Mouse (Mus musculus) midbrain, embryonic 13.5 days (tissue): ENCODE measurements around the gene Gm20521. TPM values are rescaled to one million over a fixed set of nuclear protein-coding genes. Genes with fewer than 3 reads are reported as not detected.
A peak's percentile ranks its signal among the peaks of the same experiment; 100 is the strongest.

ENCODE experiments used
- ATAC-seq: fragments of 200-750 bp; cut with Nextera tagmentation; 2 replicates; pipeline ENCODE4 v1.8.0; 2017; ENCODE audit warnings: mild to moderate bottlenecking, moderate TSS enrichment, moderate library complexity
- H3K27ac ChIP-seq: fragments of 300-500 bp; sonication (generic); 2 replicates; pipeline ENCODE4 v1.5.1; 2015; ENCODE audit warnings: inconsistent platforms, mild to moderate bottlenecking, moderate library complexity
- H3K27me3 ChIP-seq: fragments of 300-500 bp; sonication (generic); 2 replicates; pipeline ENCODE4 v1.6.1; 2015; ENCODE audit warnings: mild to moderate bottlenecking, inconsistent platforms
- H3K36me3 ChIP-seq: fragments of 300-500 bp; sonication (generic); 2 replicates; pipeline ENCODE4 v1.6.1; 2015; ENCODE audit warnings: mild to moderate bottlenecking, inconsistent platforms
- H3K4me1 ChIP-seq: fragments of 300-500 bp; sonication (generic); replicated peaks from 2 replicates; pipeline ENCODE4 v1.6.1; 2015; ENCODE audit warnings: inconsistent platforms
- H3K4me2 ChIP-seq: fragments of 300-500 bp; sonication (generic); replicated peaks from 2 replicates; pipeline ENCODE4 v1.6.1; 2015; ENCODE audit warnings: moderate library complexity, mild to moderate bottlenecking, inconsistent platforms
- H3K4me3 ChIP-seq: fragments of 300-500 bp; sonication (generic); replicated peaks from 2 replicates; pipeline ENCODE4 v1.5.1; 2015; ENCODE audit warnings: mild to moderate bottlenecking, inconsistent platforms
- H3K9ac ChIP-seq: fragments of 300-500 bp; sonication (generic); replicated peaks from 2 replicates; pipeline ENCODE4 v1.6.1; 2015; ENCODE audit warnings: mild to moderate bottlenecking, inconsistent platforms
- H3K9me3 ChIP-seq: fragments of 300-500 bp; sonication (generic); 2 replicates; pipeline ENCODE4 v1.6.1; 2016; ENCODE audit warnings: mild to moderate bottlenecking, inconsistent platforms
- WGBS: fragments of 180-500 bp; shearing (Covaris S2); methylation state at CpG from one replicate; pipeline ENCODE4 v1.1.7; 2015; 5-methylcytosine and 5-hydroxymethylcytosine counted together
- polyA plus RNA-seq: library from polyadenylated mRNA; unstranded; fragments of >200 nt; fragmentation: Nextera tagmentation; extraction: Ambion mirVana; gene quantifications from 2 replicates; pipeline ENCODE4 v1.2.1, GENCODE M21; 2015

The Gm20521 gene
- 0.18 TPM in 1 of 2 replicates, not detected in the other for polyA plus RNA-seq

GRCm38 (mm10) chr14:54883154-54884021 lies at the start of gene Gm20521, which contains the start of gene Bcl2l2:
Gene Gm20521, plus strand, starts transcription at chr14:54883441.
Gene Bcl2l2, plus strand, starts transcription at chr14:54883377.
- peak; percentile 89 for ATAC-seq

DNA sequence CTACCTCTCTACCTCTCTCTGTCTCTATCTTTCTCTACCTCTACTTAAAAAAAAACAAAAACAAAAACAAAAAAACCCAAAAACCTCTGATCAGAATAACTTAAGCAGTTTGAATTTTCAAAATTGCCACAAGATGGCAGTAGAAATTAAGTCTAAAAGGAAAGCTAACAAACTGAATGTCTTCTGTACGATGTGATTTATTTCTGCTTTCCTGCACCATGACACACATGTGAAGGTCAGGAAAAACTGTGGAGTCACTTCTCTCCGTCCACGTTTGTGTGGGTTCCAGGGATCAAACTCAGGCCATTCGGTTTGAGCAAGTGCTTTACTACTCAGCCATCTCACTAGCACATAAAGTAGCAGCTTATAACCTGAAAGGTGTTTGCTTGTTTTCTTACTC lies 39.8 kb upstream of the Gm20521 start:
- no peak overlapping the region for H3K4me3 ChIP-seq
- H3K9ac ChIP-seq: no peak overlapping the region
- no peak for ATAC-seq
- WGBS: 7% methylated on average over 4 of the region's 4 CpGs
- H3K9me3 ChIP-seq: no peaks in the 10 kb centered on the region
- no peaks in the 10 kb centered on the region for H3K36me3 ChIP-seq
- H3K27ac ChIP-seq: no peak overlapping the region
- H3K4me2 ChIP-seq: no peak overlapping the region
- no peaks in the 10 kb centered on the region for H3K4me1 ChIP-seq
- H3K27me3 ChIP-seq: 0 out of 2 replicates have a peak, but pooled peaks cover 3% of the 10 kb centered on the region

More at GRCm38 (mm10) chr14:54883154-54884021, at the start of gene Gm20521, which contains the start of gene Bcl2l2:
- peak within 1 kb of the TSS; percentile 71 for H3K4me3 ChIP-seq
- H3K4me1 ChIP-seq: peaks cover 24% of the 10 kb centered on the region
- WGBS: under 1% methylated on average over 27 of the region's 27 CpGs
- peak within 1 kb of the TSS; percentile 79 for H3K4me2 ChIP-seq
- H3K9me3 ChIP-seq: no peaks in the 10 kb centered on the region
- peak within 1 kb of the TSS; percentile 88 for H3K27ac ChIP-seq
- H3K36me3 ChIP-seq: peaks cover 23% of the 10 kb centered on the region
- peaks cover 6% of the 10 kb centered on the region; the same call in 1 of the 2 replicates for H3K27me3 ChIP-seq
- peak within 1 kb of the TSS; percentile 91 for H3K9ac ChIP-seq

GRCm38 (mm10) chr14:54855726-54856125 lies 27.5 kb upstream of the Gm20521 start:
- 98% methylated on average over 3 of the region's 3 CpGs for whole genome bisulfite sequencing
- no peaks in the 10 kb centered on the region for H3K9me3 ChIP-seq
- ATAC-seq: no peak

GRCm38 (mm10) chr14:54856703-54857102 lies 26.5 kb upstream of the Gm20521 start:
- Histone ChIP-seq H3K4me1 (no peaks in the 10 kb centered on the region), H3K4me3 (no peak overlapping the region), H3K4me2 (no peak overlapping the region), H3K27me3 (no peaks in the 10 kb centered on the region), H3K36me3 (peaks cover 33% of the 10 kb centered on the region), H3K9ac (no peak overlapping the region), H3K9me3 (no peaks in the 10 kb centered on the region), H3K27ac (no peak overlapping the region)
- ATAC-seq: no peak
- 92% methylated on average over 7 of the region's 7 CpGs for WGBS

More at GRCm38 (mm10) chr14:54855726-54856125, 27.5 kb upstream of the Gm20521 start:
- no peaks in the 10 kb centered on the region for H3K4me1 ChIP-seq
- H3K9ac ChIP-seq: no peak overlapping the region
- H3K4me2 ChIP-seq: no peak overlapping the region
- no peak overlapping the region for H3K4me3 ChIP-seq
- H3K36me3 ChIP-seq: peaks cover 33% of the 10 kb centered on the region
- H3K27ac ChIP-seq: no peak overlapping the region
- no peaks in the 10 kb centered on the region for H3K27me3 ChIP-seq

DNA sequence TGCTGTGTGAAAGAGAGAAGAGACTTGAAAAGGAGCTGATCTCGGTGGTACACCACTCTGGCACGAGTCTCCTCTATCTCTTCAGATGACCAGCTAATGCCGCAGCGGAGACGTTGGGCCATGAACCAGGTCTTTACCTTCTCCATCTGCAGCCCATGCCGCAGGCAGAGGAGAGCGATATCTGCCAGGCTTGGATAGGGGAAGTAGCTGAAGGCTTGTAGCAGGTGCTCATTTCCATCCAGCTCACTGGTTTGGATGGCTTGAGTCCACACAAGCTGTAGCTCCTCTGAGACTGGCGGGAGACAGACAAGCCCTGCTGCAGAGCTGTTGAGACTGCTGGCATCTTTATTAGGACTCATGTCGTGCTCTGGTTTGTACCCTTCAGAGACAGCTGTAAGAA lies 25.4 kb upstream of the Gm20521 start:
- Histone ChIP-seq H3K27ac (no peak overlapping the region), H3K9me3 (no peaks in the 10 kb centered on the region), H3K36me3 (peaks cover 33% of the 10 kb centered on the region), H3K27me3 (no peaks in the 10 kb centered on the region), H3K4me3 (no peak overlapping the region), H3K4me1 (peaks cover under 1% of the 10 kb centered on the region; the same call in 1 of the 2 replicates), H3K4me2 (no peak overlapping the region), H3K9ac (no peak overlapping the region)
- 92% methylated on average over 9 of the region's 9 CpGs for WGBS
- ATAC-seq: no peak

DNA sequence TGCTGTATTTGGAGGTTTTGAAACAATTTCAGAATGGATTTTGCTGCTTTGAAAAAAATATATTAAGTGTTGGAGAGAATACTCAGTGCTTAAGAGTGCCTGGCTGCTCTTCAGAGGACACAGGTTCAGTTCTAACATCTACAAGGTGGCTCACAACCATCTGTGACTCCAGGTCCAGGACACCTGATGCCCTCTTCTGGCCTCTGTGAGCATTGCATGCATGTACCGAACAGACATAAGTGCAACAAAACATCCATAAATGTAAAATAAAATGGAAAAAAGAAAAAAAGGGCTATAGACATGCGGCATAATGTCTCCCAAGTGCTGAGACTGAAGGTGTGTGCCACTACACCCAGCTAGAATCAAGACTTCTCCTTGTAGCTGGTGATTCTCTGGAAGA lies 22.7 kb upstream of the Gm20521 start:
- Histone ChIP-seq H3K36me3 (peaks cover 22% of the 10 kb centered on the region), H3K4me2 (no peak overlapping the region), H3K9me3 (no peaks in the 10 kb centered on the region), H3K9ac (no peak overlapping the region), H3K27ac (no peak overlapping the region), H3K4me1 (peaks cover 11% of the 10 kb centered on the region), H3K4me3 (no peak overlapping the region), H3K27me3 (no peaks in the 10 kb centered on the region)
- ATAC-seq: no peak
- 39% methylated on average over 2 of the region's 2 CpGs for WGBS

GRCm38 (mm10) chr14:54863501-54864312 lies 19.5 kb upstream of the Gm20521 start:
- WGBS: under 1% methylated on average over 45 of the region's 56 CpGs
- peaks cover 11% of the 10 kb centered on the region for H3K4me1 ChIP-seq
- peak overlapping the region; percentile 72 for H3K27ac ChIP-seq
- peak overlapping the region; percentile 62 for H3K4me3 ChIP-seq
- peak overlapping the region; percentile 74 for H3K4me2 ChIP-seq
- H3K9me3 ChIP-seq: no peaks in the 10 kb centered on the region
- ATAC-seq: peak; percentile 100
- H3K9ac ChIP-seq: peak overlapping the region; percentile 79
- H3K27me3 ChIP-seq: no peaks in the 10 kb centered on the region
- no peaks in the 10 kb centered on the region for H3K36me3 ChIP-seq

DNA sequence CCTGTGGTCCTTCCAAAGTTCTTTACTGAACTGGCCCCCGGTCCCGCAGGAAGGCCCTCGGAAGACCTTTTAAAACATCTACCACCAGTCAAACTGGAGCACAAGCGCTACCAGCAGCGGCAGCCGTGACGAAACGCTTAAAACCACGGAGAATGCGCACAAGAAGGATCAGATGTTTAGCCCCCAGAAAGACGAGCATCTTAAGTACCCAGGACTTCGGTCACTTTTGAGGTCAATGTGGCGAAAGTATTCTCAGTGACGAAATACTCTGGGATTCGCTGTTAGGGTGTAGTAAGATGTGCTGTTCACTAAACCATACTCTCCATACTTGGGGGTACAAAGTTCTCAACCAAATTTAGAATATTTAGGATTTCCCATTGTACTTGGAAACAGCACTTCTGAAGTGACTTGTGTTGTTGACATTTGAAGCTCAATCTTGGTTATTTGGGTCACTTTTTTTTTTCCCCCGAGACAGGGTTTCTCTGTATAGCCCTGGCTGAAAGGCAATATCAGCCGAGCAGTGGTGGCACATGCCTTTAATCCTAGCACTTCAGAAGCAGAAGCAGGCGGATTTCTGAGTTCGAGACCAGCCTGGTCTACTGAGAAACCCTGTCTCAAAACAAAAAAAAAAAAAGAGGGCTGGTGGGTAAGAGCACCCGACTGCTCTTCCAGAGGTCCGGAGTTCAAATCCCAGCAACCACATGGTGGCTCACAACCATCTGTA lies 18.8 kb upstream of the Gm20521 start:
- WGBS: 17% methylated on average over 21 of the region's 21 CpGs
- H3K4me3 ChIP-seq: peak overlapping the region; percentile 62
- ATAC-seq: peak; percentile 12

DNA sequence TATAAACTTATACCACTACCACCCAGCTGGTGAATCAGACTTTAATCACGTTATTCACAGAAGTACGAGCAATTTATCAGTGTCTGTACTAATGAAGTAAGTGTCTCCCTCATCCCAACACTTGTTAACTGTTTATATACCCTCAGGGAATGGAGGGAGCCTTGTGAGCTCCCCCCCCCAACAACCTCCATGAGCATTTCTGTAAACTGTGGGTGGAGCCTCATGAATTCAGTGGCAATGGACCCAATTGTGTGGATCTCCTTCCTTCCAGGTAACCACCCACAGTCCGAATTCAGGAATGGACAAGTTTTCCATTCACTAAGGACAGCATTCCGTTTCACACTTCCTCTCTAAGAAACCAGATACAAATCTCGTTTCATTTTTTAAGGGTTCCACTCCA lies 17.6 kb upstream of the Gm20521 start:
- no peak for ATAC-seq
- H3K9ac ChIP-seq: no peak overlapping the region
- no peak overlapping the region for H3K4me2 ChIP-seq
- no peaks in the 10 kb centered on the region for H3K9me3 ChIP-seq
- peaks cover 11% of the 10 kb centered on the region for H3K4me1 ChIP-seq
- H3K27me3 ChIP-seq: no peaks in the 10 kb centered on the region
- no peak overlapping the region for H3K4me3 ChIP-seq
- no peak overlapping the region for H3K27ac ChIP-seq
- H3K36me3 ChIP-seq: no peaks in the 10 kb centered on the region
- WGBS: 88% methylated on average over 5 of the region's 5 CpGs

More for the DNA sequence above, 18.8 kb upstream of the Gm20521 start:
- H3K9ac ChIP-seq: peak overlapping the region; percentile 69
- peak overlapping the region; percentile 72 for H3K27ac ChIP-seq
- H3K4me1 ChIP-seq: peaks cover 11% of the 10 kb centered on the region
- H3K4me2 ChIP-seq: peak overlapping the region; percentile 74
- no peaks in the 10 kb centered on the region for H3K9me3 ChIP-seq
- no peaks in the 10 kb centered on the region for H3K36me3 ChIP-seq
- H3K27me3 ChIP-seq: no peaks in the 10 kb centered on the region

GRCm38 (mm10) chr14:54866268-54866667 lies 17.0 kb upstream of the Gm20521 start:
- Histone ChIP-seq H3K4me2 (no peak overlapping the region), H3K27me3 (no peaks in the 10 kb centered on the region), H3K36me3 (no peaks in the 10 kb centered on the region), H3K27ac (no peak overlapping the region), H3K4me1 (peaks cover 11% of the 10 kb centered on the region), H3K9ac (no peak overlapping the region), H3K4me3 (no peak overlapping the region), H3K9me3 (no peaks in the 10 kb centered on the region)
- 73% methylated on average over 3 of the region's 3 CpGs for WGBS
- ATAC-seq: no peak

- Histone ChIP-seq H3K36me3 (no peaks in the 10 kb centered on the region), H3K27me3 (no peaks in the 10 kb centered on the region), H3K4me2 (no peak overlapping the region), H3K4me3 (no peak overlapping the region), H3K9ac (no peak overlapping the region), H3K9me3 (no peaks in the 10 kb centered on the region), H3K27ac (no peak overlapping the region), H3K4me1 (peaks cover 11% of the 10 kb centered on the region)
- WGBS: 56% methylated on average over 5 of the region's 5 CpGs
- no peak for ATAC-seq
These were observed 16.3 kb upstream of the Gm20521 start for GRCm38 (mm10) chr14:54866936-54867335.
